Mouse (Mus musculus): ENCODE measurements around the gene Zfp78.
"Not testable (repeated sequence)": the region's sequence is repeated elsewhere in the genome, so short reads cannot be mapped to it uniquely, and the experiment has no call there.

Gene Zfp78

DNA sequence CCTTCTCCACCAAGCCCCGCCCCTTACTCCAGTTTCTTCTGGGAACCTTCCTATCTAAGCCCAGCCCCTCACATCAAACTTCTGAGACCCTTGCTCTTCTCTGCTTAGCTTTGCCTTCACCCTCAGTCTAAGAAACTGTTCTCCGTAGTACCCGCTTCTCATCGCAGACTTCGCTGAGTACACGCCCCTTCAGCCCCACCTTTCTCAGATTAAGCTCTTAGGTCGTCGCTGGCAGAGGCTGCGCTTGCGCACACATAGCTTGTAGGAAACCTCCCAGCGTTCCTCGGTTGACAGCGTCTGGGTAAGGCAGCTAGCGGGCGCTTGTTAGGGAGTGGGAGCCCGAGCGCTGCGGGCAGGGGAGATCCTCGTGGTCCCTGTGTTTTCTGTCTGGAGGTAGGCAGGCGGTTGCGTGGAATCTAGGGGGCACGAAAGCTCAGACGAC, at the start of gene Zfp78:
Gene Zfp78, plus strand, starts transcription at position 234 of the 442 bp plus-strand sequence.
- CTCF ChIA-PET: no interaction called here

DNA sequence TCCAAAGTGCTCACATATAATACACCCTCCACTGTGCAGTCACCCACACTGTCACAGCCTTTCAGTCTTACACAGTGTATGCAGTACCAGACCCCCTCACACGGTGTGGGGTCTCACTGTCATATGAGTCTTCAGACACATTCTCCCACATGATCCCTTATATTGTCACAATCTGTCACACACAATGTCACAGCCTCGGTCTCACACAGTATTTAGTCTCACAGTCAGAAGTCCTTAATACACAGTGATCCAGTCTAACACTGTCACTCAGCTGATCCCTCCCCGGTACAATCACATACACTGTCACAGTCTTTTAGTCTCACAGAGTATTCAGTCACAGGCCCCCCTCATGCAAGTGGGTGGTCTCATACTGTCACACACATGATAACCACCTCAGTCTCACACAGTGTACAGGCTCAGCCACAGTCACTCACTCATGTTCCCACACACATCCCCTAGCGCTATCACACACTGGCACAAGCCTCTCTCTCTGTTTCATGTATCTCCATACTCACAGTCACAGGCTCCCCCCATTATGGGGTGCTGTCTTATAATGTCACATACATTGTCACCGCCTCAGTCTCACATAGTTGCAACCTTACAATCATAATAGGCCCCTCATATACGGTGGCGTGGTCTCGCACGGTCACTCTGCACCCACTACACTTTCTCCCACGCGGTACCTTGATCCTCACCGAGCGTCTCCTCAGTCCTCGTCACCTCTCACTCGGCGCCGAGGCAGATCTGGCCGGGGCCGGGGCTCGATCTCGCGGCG, 32.4 kb upstream of the Zfp78 start:
- CTCF ChIA-PET: no interaction called here

DNA sequence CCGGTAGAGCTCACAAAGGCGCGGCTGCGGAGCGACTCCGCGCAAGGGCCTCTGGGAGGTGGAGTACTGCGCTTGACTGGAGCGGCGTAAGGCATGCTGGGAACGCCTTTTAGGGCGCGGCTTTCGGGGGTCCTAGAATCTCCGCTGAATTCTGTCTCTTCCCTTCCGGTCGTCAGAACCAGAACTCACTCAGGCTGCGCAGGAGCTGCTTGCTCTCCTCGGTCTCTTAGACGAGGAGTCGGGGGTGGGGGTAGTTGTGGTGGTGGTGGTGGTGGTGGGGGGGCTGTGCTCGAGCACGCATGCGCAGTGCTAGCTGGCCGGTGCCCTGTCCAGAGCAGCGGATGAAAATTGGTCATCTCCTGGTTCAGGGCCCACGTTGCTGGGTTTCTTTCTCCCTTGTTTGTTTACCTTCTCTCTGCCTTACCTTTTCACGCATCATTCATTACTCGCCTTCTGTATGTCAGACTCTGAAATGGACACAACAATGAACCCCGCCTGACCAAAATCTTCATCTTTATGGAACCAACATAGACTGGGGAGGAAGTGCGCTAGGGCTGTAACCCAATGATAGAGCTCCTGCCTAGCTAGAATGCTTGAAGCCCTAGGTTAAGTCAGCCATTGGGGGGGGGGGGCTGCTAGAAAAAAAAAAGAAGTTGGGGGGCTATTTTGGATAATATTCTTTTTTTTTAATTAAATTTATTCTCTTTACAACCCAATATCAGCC, 31.7 kb upstream of the Zfp78 start, which contains the start of gene Zfp583:
Gene Zfp583, minus strand, starts transcription at position 53 of the 724 bp plus-strand sequence.
- CTCF ChIA-PET: interaction anchor here (0.5 to 0.6 kb wide), 2 partner anchors 12 to 1362 kb away, joined by 7 to 12 read pairs; partner anchors contain the start of gene Gm3854

- CTCF ChIA-PET: no interaction called here
Measured at GRCm38 (mm10) chr7:6339865-6340264, 23.2 kb upstream of the Zfp78 start.

GRCm38 (mm10) chr7:6343501-6344071, 19.5 kb upstream of the Zfp78 start, which contains the start of gene Gm3854:
Gene Gm3854, plus strand, starts transcription at chr7:6343759.
- CTCF ChIA-PET: interaction anchor here (0.6 to 0.7 kb wide), 2 partner anchors 12 to 169 kb away, joined by 5 to 12 read pairs; no protein-coding TSS in a partner anchor

GRCm38 (mm10) chr7:6344124-6344523, 19.0 kb upstream of the Zfp78 start:
- CTCF ChIA-PET: interaction anchor here (0.6 kb wide), 1 partner anchor 1880 kb away, joined by 3 read pairs; no protein-coding TSS in a partner anchor

GRCm38 (mm10) chr7:6358121-6358520, 5.0 kb upstream of the Zfp78 start:
- CTCF ChIA-PET: no interaction called here

DNA sequence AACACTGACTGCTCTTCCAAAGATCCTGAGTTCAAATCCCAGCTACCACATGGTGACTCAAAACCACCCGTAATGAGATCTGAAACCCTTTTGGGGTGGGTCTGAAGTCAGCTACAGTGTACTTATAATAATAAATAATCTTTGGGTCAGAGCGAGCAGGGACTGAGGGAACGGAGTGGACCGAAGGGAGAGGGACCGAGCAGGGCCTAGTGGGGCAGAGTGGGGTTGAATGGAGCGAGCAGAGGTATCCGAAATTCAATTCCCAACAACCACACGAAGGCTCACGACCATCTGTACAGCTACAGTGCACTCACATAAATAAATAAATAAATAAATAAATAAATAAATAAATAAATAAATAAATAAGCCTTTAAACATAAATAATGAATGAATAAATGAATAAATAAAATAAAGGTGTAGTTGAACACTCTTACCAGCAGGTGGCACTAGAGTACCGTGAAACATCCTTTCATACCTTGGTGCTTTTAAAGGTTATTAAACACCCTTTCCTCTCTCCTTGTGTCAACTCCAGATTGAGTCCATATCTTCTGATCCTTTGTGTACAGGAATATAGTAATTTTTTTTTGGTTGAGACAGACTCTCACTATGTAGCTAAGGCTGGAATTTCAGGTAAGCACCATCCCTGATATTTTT, 4.0 kb upstream of the Zfp78 start:
- CTCF ChIA-PET: interaction anchor here (0.6 kb wide), 2 partner anchors 46 to 182 kb away, joined by 3 to 4 read pairs; no protein-coding TSS in a partner anchor

DNA sequence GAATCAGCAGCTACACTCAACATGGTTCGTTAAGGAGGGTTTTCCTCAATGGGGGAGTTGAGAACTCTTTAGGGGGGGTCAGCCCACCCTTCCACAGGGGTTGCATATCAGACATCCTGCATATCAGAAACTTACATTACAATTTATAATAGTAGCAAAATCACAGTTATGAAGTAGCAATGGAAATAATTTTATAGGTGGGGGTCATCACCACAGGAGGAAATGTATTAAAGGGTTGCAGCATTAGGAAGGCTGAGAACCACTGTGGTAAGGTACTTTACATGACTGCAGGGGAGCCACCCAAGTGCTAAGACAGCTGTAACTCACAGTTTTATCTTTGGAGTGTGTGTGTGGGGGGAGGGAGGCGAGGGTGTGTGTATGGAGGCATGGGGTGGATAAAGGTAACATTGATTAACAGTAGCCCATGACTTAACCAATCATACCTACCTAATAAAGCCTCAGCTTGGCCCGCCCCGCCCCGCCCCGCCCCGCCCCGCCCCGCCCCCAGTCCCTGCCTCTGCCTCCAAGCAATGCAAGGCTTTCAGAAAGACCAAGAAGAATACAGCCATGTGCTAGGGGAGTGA, 2.5 kb upstream of the Zfp78 start:
- CTCF ChIA-PET: no interaction called here

- CTCF ChIA-PET: interaction anchor here (0.7 kb wide), 1 partner anchor 579 kb away, joined by 3 read pairs; no protein-coding TSS in a partner anchor
Measured at GRCm38 (mm10) chr7:6361756-6362155, 1.3 kb upstream of the Zfp78 start.

DNA sequence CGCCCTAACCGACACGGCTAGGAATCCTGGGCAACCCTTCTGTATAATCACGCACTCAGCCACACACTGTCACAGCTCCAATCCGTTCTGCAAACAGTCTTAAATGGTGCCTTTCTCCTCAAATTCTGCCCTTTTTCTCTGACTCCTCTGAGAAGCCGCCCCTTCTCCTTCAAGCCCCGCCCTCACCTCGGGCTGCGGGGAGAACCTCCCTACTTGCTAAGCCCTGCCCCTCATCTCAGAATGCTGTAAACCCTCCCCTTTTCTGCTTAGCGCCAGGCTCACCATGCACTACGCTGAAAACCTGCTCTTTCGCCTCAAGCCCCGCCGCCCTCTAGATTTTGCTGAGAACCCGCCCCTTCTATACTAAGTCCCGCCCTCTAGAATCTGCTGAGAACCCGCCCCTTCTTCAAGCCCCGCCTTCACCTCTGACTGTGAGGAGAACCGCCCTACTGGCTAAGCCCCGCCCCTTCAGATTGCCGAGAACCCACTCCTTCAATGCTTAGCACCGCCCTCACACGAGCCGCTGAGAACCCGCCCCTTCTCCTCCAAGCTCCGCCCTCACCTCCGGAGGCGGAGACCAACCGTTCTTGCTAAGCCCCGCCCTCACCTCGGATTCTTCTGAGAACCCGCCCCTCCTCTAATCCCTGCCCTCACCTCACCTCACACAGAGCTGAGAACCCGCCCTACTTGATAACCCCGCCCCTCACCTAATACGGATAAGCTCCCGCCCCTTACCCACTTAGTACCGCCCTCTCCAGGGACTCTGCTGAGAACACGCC, 623 bp upstream of the Zfp78 start:
- CTCF ChIA-PET: interaction anchor here (0.7 kb wide), 1 partner anchor 578 kb away, joined by 3 read pairs; no protein-coding TSS in a partner anchor

GRCm38 (mm10) chr7:6364761-6365160, 1.7 kb downstream of the Zfp78 start:
- CTCF ChIA-PET: no interaction called here

DNA sequence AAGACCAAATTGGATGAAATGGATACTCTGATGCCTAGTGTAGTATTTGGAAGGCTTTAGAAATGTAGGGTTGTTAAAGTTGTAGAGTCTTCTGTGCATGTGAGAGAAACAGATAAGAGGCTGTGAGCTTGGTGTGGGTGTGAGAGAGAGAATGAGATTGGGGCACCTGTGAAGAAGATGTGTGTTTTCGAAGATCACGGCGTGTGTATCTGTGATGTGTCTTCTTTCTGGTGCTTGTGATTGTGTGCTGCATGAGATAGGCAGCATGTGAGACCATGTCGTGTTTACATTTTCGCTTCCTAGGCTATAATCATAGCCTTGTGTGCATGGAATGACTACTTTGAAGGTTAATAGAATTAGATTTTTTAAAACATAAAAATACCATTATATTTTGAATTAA, 4.1 kb downstream of the Zfp78 start:
- CTCF ChIA-PET: no interaction called here

GRCm38 (mm10) chr7:6368146-6368545, 5.1 kb downstream of the Zfp78 start:
- CTCF ChIA-PET: not testable (repeated sequence)

DNA sequence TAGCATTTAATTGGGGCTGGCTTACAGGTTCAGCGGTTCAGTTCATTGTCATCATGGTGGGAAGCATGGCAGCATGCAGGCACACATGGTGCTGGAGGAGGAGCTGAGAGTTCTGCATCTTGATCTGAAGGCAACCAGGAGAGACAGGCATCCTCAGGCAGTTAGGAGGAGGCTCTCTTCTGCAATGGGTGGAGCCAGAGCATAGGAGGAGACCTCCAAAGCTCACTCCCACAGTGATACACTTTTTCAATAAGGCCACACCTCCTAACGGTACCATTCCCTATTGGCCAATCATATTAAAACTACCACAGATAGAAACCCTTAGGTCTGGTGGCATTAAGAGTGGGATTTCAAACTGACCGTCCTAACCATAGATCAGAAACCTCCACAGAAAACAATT, 6.4 kb downstream of the Zfp78 start:
- CTCF ChIA-PET: interaction anchor here (0.6 kb wide), 1 partner anchor 195 kb away, joined by 4 read pairs; no protein-coding TSS in a partner anchor

DNA sequence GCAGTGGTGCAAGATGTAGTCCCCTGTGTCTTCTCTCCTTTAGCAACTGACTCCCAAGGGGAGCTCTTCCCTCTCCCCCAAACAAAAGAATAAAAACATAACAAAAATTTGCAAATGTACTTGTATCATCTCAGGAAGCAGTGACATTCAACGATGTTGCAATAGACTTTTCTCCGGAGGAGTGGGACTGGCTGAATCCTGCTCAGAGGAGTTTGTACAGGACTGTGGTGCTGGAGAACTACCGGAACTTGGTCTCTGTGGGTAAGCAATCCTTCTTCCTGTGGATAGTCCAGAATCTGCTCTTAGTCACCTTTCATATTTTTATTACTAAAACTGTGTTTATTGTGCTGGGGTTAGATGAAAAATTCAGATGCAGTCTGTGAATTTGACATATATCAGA, 9.9 kb downstream of the Zfp78 start:
- CTCF ChIA-PET: no interaction called here

GRCm38 (mm10) chr7:6378441-6378840, 15.4 kb downstream of the Zfp78 start:
- CTCF ChIA-PET: no interaction called here

GRCm38 (mm10) chr7:6381431-6381830, 18.4 kb downstream of the Zfp78 start:
- CTCF ChIA-PET: no interaction called here

DNA sequence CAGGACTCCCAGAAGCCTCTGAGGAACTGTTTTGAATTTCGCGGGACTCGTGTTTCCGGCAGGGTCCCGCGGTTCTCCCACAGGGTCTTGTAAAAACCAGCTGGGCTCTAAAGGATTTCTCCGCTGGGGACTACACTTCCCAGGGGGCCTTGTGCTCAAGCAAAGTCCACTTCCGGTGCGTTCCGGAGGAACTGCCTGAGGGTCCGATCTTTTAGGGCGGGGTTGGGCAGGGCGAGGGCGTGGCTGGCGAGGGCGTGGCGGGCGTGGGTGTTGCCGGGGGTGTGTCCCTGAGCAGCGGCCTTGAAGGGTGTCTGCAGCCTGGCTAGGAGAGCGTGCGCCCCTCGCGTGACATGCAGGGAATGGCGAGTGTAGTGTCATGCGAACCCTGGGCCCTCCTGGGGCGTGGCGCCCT, 20.0 kb downstream of the Zfp78 start, which contains the start of gene Zfp28:
Gene Zfp28, plus strand, starts transcription at position 252 of the 412 bp plus-strand sequence.
- CTCF ChIA-PET: no interaction called here

DNA sequence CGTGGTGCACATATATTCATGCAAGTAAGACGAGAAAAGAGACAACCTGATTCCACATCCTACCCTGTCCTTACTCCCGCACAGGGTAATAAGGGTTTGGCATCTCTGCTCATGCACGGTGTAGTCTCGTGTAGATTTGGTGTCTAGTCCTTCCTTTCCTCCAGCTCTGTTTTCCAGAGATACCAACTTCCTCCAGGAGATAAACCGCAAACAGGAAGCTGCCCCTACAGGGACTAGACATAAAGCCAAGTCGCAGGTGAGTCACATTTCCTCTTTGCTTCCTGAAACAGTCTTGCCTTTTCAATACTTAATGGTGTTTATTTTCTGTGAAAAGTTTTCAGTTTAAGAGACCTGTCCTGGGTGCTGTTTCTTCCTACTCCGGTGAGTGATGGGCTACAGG, 20.9 kb downstream of the Zfp78 start:
- CTCF ChIA-PET: no interaction called here

Measured in spleen, embryonic (tissue).